Mouse (Mus musculus) forebrain, embryonic 14.5 days (tissue): ENCODE measurements at regions not wholly inside any gene's neighbourhood (a gene's known extent, or its start where the extent isn't known, plus 50 kb on each side); places are given as distances from the start of the nearest gene placed in this dataset.

Experiments used
- ATAC-seq: fragments of 200-750 bp; cut with Nextera tagmentation; 2 replicates; pipeline ENCODE4 v1.8.0; 2017; ENCODE audit warnings: mild to moderate bottlenecking, moderate library complexity
- DNase-seq: peaks from one replicate; pipeline ENCODE4 v3.0.0-alpha.2; 2015; ENCODE audit warnings: low spot score
- H3K27ac ChIP-seq: fragments of 300-500 bp; sonication (generic); 2 replicates; pipeline ENCODE4 v1.5.1; 2014; ENCODE audit warnings: low read depth, mild to moderate bottlenecking, control low read depth, low read length, moderate library complexity
- H3K27me3 ChIP-seq: fragments of 300-500 bp; sonication (generic); replicated peaks from 2 replicates; pipeline ENCODE4 v1.6.1; 2014; ENCODE audit warnings: low read length, control low read depth, mixed read lengths; ENCODE audit not compliant: control insufficient read depth, insufficient read depth
- H3K36me3 ChIP-seq: fragments of 300-500 bp; sonication (generic); 2 replicates; pipeline ENCODE4 v1.6.1; 2014; ENCODE audit warnings: low read length, control low read depth; ENCODE audit not compliant: control insufficient read depth, insufficient read depth
- H3K4me1 ChIP-seq: fragments of 300-500 bp; sonication (generic); 2 replicates; pipeline ENCODE4 v1.6.1; 2014; ENCODE audit warnings: antibody characterized with exemption, low read length, control low read depth; ENCODE audit not compliant: control insufficient read depth, insufficient read depth
- H3K4me2 ChIP-seq: fragments of 300-500 bp; sonication (generic); 2 replicates; pipeline ENCODE4 v1.6.1; 2014; ENCODE audit warnings: mild to moderate bottlenecking, control low read depth, low read length
- H3K4me3 ChIP-seq: fragments of 300-500 bp; sonication (generic); 2 replicates; pipeline ENCODE4 v1.5.1; 2014; ENCODE audit warnings: low read depth, low read length, control low read depth
- H3K9ac ChIP-seq: fragments of 300-500 bp; sonication (generic); 2 replicates; pipeline ENCODE4 v1.6.1; 2014; ENCODE audit warnings: mild to moderate bottlenecking, low read length, control low read depth, moderate library complexity
- H3K9me3 ChIP-seq: fragments of 300-500 bp; sonication (generic); replicated peaks from 2 replicates; pipeline ENCODE4 v1.6.1; 2016; ENCODE audit warnings: low read length, control low read depth, mixed read lengths; ENCODE audit not compliant: control insufficient read depth
- WGBS: fragments of 180-500 bp; shearing (Covaris S2); extraction: QIAGEN DNeasy Blood & Tissue Kit; methylation state at CpG from one replicate; pipeline ENCODE4 v1.1.7; 2014; 5-methylcytosine and 5-hydroxymethylcytosine counted together

GRCm38 (mm10) chr1:95223289-95223688 is 90.1 kb upstream of the Fam174a start:
- no peaks in the 10 kb centered on the region for H3K4me1 ChIP-seq
- no peak overlapping the region for H3K4me2 ChIP-seq
- WGBS, result 42% methylated on average over 1 of the region's 1 CpGs
- DNase-seq (peak; percentile 92), ATAC-seq (peak; percentile 89)
- H3K4me3 ChIP-seq, result no peak overlapping the region
- no peak overlapping the region for H3K27ac ChIP-seq
- no peak overlapping the region for H3K9ac ChIP-seq
- no peaks in the 10 kb centered on the region for H3K27me3 ChIP-seq
- no peaks in the 10 kb centered on the region for H3K36me3 ChIP-seq
- H3K9me3 ChIP-seq, result no peaks in the 10 kb centered on the region

GRCm38 (mm10) chr1:95241671-95242150 is 71.7 kb upstream of the Fam174a start:
- Histone ChIP-seq H3K4me2 (no peak overlapping the region), H3K4me1 (no peaks in the 10 kb centered on the region), H3K9me3 (no peaks in the 10 kb centered on the region), H3K4me3 (no peak overlapping the region), H3K36me3 (no peaks in the 10 kb centered on the region), H3K27ac (no peak overlapping the region), H3K9ac (no peak overlapping the region), H3K27me3 (no peaks in the 10 kb centered on the region)
- ATAC-seq, result no peak
- DNase-seq, result no peak
- WGBS, result 85% methylated on average over 3 of the region's 3 CpGs
